Mouse (Mus musculus) layer of hippocampus, adult 9-10 months (tissue): Measurements from ENCODE around the gene Atg2a.

Source experiments
- DNase-seq: peaks from one replicate; pipeline ENCODE4 v3.0.0; 2022; ENCODE audit warnings: low spot score

The Atg2a gene

GRCm38 (mm10) chr19:6241274-6242107 is at the start of gene Atg2a:
Gene Atg2a, plus strand, starts transcription at chr19:6241668.
- DNase-seq: peak; percentile 97

GRCm38 (mm10) chr19:6204265-6204664 is 37.2 kb upstream of the Atg2a start:
- no peak for DNase-seq

GRCm38 (mm10) chr19:6206716-6207115 is 34.8 kb upstream of the Atg2a start:
- DNase-seq: no peak

GRCm38 (mm10) chr19:6216046-6216705 is 25.3 kb upstream of the Atg2a start:
- no peak for DNase-seq

GRCm38 (mm10) chr19:6218606-6219005 is 22.9 kb upstream of the Atg2a start:
- no peak for DNase-seq

GRCm38 (mm10) chr19:6226135-6226534 is 15.3 kb upstream of the Atg2a start, which contains the start of gene Gpha2:
Gene Gpha2, plus strand, starts transcription at chr19:6226380.
- DNase-seq: no peak

- DNase-seq: no peak
Measured at GRCm38 (mm10) chr19:6226763-6227162, 14.7 kb upstream of the Atg2a start.

DNA sequence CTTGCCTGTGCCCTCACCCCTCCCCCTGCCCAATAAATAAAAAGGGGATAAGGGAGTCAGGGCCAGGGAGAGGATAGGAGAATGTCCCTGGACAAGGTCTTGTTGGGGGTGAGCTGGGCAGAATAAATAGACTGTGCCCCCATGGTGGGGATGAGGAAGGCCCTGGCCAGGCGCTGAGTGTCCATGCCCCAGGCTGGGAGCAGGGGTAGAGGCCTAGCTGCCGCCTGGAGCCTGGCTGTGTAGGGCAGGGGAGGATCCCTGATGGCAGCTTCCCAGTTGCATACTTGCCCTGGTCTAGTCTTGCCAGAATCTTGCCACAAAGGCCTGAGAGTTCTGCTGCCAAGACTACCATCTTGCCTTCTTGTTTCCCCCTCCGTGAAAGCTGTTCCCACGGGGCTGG is 13.6 kb upstream of the Atg2a start:
- DNase-seq: no peak

DNA sequence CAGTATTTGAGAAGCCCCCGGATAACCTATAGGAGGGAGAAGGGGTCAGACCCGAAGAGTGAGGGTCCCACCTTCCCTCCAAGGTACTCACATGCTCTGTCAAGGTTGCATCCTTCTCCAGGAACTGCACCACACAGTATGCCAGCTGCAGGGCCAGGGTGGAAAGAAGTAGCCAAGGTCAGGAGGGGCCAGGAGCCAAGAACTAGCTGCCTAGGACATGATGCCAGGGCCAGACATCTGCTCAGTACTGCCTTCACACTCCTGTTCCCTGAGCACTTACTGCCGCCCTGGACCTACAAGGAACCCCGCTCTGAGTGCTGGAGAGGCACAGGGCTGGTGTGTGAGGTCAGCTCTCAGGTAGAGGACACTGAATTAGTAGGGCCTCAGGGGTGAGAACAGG is 11.1 kb upstream of the Atg2a start:
- no peak for DNase-seq

GRCm38 (mm10) chr19:6231036-6231435 is 10.4 kb upstream of the Atg2a start:
- no peak for DNase-seq

DNA sequence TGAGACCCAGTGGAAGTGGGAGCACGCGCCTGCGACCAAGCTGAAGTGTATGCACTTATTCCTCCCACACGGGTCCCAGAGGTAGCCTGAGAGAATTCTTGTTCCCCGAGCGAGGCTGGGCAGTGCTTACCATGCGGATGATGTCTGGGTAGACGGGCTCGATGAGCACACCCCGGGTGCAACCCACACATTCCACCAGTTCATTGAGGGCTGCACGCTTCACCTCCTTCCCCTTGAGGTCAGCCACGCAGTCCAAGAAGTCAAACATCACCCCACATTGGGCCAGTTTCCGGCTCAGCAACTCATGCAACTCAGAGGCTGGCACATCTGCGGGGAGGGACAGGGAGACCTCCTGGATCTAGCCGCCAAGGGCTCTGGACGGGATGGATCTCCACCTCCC is 7.8 kb upstream of the Atg2a start:
- no peak for DNase-seq

DNA sequence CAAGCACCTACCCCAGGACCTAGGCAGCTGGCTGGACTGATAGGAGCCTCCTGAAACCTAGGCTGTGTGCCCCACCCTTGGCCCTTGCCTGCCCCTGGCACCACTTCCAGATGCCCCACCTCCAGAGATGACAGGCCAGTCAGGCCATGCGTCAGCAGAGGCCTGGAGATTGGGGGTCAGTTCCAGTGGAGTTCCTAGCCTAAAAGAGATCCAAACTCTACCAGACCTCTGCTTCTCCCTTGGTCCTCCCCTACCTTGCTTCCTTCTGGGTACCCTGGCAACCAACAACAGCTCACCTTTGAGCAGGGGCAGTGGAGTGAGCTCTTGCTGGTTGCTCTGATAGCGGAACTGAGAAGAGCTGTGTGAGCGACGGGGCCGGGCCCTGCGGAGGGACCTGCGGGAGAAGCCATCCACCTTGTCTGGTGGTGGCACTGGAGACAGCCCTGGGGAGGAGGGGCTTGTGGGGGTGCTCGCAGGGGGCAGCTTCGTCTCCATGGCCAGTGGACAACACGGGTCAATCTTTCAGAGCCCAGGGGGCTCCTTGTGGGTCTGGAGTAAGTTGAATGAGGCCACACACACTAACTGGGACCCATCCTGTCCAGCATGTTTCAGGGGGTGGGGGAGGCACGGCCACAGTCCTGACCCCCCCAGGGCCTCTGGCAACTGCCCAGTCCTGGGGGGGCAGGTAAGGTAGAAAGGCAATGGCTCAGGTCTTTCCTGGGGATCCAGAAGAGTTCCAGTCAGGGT is 7.0 kb upstream of the Atg2a start:
- no peak for DNase-seq

- peak; percentile 87 for DNase-seq
Measured at GRCm38 (mm10) chr19:6235084-6236052, 6.1 kb upstream of the Atg2a start, which contains the start of gene Ppp2r5b. Gene Ppp2r5b, minus strand, starts transcription at chr19:6235872.

GRCm38 (mm10) chr19:6236053-6236441 is 5.4 kb upstream of the Atg2a start:
- DNase-seq: peak; percentile 86

DNA sequence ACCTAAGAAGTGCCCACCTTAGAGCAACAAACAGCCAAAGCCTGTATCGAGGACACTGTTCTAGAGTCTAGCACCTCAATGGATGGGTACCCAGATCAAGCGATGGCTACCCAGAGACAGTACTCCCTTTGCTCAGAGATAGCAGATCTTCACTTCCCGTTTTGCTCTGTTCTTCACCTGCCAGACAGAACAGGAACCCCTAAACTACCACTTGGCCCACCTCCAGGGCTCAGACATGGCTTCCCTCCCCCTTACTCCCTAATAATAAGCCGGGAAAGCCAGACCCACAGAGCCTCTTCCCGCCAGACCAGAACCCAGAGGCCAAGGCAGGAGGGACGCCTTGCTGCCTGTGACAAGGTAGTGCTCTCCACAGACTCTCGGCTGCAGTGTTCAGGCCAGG is 4.6 kb upstream of the Atg2a start:
- no peak for DNase-seq

DNA sequence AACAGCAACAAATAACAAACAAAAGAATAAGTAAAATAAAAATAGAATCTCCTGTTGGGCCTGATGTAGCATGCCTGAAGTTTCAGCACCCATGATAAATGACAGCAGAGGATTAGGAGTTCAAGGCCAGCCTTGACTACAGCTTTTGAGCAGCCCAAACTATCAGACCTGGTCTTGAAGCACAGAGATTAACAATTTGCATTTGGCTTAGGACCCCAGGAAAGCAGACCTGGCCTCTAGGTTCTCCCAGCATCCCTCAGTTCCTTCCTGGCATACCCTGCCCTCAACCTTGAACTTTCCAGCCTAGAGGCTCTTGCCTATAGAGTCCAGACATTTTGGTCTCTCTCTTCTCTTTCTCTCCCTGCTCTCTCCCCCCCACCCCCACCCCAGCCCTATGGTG is 2.7 kb upstream of the Atg2a start:
- DNase-seq: no peak

DNA sequence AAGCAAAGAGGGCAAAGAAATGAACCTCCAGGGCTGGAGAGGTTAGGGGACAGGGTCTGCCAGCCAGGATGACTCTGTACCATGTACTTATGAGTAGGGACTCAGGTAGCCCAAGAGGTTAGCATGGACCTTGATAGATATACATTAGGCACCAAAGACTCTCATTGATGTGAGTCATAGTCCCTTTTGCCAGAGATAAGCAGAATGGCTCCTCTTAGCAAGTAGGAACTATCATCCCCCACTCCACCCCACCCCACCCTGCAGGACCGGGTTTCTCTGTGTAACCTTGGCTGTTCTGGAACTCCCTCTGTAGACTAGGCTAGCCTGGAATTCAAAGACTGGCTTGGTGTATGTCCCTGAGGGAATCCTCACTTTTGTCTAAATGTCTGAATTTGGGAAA is 1.3 kb upstream of the Atg2a start:
- no peak for DNase-seq

- no peak for DNase-seq
Measured at GRCm38 (mm10) chr19:6240725-6241124, 743 bp upstream of the Atg2a start.

DNA sequence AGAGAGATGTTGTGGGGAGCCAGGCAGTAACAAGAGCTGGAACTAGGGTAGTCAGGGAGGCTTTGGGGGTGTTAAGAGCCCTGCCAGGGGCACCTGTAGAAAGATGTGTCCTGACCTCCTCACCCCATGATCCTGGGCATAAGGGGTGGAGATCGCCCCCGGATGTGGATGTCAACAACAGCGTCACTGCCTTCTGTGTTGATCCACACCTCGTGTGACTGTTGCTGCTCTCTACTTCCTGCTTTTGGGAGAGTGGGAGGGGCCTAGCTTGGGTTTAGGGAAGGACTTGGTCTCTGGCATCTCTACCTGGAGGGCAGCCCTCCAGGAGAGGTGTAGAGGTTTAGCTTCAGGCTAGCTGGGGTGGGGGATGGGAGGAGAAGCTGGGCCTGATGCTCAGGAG is 813 bp downstream of the Atg2a start:
- no peak for DNase-seq

DNA sequence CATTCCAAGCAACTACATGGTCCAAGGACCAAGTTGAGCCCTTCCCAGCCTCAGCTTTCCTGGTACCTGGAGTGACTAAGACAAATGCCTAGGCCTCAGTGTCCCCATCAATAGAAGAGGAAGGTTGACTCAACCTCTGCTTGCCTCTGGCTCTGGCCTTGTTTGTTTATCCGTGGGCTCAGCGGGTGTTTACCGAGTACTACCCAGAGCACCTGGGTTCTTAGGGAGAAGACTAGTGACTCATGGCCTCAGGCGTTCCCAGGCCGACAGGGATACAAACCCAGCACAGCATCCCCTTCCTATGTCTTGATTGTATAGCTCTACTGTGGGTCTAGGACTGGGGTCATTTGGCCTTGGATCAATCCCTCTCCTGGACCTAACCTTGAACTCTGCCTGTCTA is 1.8 kb downstream of the Atg2a start:
- DNase-seq: no peak

DNA sequence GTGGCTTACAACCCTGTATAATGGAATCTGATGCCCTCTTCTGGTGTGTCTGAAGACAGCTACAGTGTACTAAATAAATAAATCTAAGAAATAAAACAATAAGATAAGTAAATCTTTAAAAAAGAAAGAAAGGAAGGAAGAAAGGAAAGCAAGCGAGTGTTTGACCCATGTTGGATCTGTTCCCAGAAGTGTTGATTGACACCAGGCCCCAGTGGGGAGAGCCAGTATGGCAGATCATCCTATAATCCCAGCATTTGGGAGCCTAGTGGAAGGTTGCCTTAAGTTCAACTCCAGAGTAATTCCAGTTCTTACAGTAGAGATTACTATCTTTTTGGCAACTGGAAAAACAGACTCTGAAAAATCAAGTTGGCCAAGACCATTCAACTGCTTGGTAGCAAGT is 4.3 kb downstream of the Atg2a start:
- DNase-seq: no peak
